Mouse (Mus musculus) C2C12 (cell line): ENCODE measurements around the gene Ube4b. TPM values are rescaled to one million over a fixed set of nuclear protein-coding genes. Genes with fewer than 3 reads are reported as not detected.

Source experiments
- H3K27me3 ChIP-seq: one replicate; pipeline ENCODE4 v1.6.1; 2011; ENCODE audit not compliant: control insufficient read depth, insufficient read depth, insufficient read length
- H3K36me3 ChIP-seq: one replicate; pipeline ENCODE4 v1.6.1; 2011; ENCODE audit not compliant: control insufficient read depth, insufficient read depth
- H3K4me3 ChIP-seq: one replicate; pipeline ENCODE4 v1.5.1; 2011; ENCODE audit warnings: mild to moderate bottlenecking, control low read depth; ENCODE audit not compliant: poor library complexity, insufficient read depth, severe bottlenecking
- H3K79me2 ChIP-seq: one replicate; pipeline ENCODE4 v1.6.1; 2011; ENCODE audit not compliant: control insufficient read depth, insufficient read depth
- H3K79me3 ChIP-seq: one replicate; pipeline ENCODE4 v1.6.1; 2011; ENCODE audit warnings: low read depth, control low read depth
- H3ac ChIP-seq: one replicate; pipeline ENCODE3; 2011; ENCODE audit warnings: low read depth; ENCODE audit not compliant: control insufficient read depth, insufficient read length
- CEBPB ChIP-seq: IDR thresholded peaks from one replicate; pipeline ENCODE4 v1.6.1; 2011; ENCODE audit warnings: low read depth, mild to moderate bottlenecking, control low read depth, moderate library complexity
- CTCF ChIP-seq: IDR thresholded peaks from one replicate; pipeline ENCODE4 v1.5.1; 2011; ENCODE audit not compliant: control insufficient read depth, insufficient read depth, insufficient read length
- FOSL1 ChIP-seq: IDR thresholded peaks from one replicate; pipeline ENCODE4 v1.8.0; 2011; ENCODE audit warnings: mild to moderate bottlenecking, low read length; ENCODE audit not compliant: poor library complexity, insufficient read depth, severe bottlenecking
- MAX ChIP-seq: IDR thresholded peaks from one replicate; pipeline ENCODE4 v1.6.1; 2011; ENCODE audit warnings: mild to moderate bottlenecking, control low read depth
- MYOD1 ChIP-seq: IDR thresholded peaks from one replicate; pipeline ENCODE4 v1.6.1; 2011; ENCODE audit warnings: low read depth; ENCODE audit not compliant: control insufficient read depth, insufficient read length
- MYOG ChIP-seq: IDR thresholded peaks from one replicate; pipeline ENCODE4 v1.6.1; 2011; ENCODE audit not compliant: control insufficient read depth, insufficient read length; ENCODE audit errors: extremely low read depth
- USF1 ChIP-seq: IDR thresholded peaks from one replicate; pipeline ENCODE4 v1.6.1; 2011; ENCODE audit warnings: low read depth, mild to moderate bottlenecking, control low read depth, moderate library complexity
- polyA plus RNA-seq: library from polyadenylated mRNA; unstranded; fragments of >200 nt; fragmentation: generic; extraction: Trizol; gene quantifications from one replicate; pipeline ENCODE4 v1.2.1, GENCODE M21; 2012; ENCODE audit warnings: missing spikeins

Ube4b gene
- polyA plus RNA-seq, 1 experiment = 51.6 TPM

DNA sequence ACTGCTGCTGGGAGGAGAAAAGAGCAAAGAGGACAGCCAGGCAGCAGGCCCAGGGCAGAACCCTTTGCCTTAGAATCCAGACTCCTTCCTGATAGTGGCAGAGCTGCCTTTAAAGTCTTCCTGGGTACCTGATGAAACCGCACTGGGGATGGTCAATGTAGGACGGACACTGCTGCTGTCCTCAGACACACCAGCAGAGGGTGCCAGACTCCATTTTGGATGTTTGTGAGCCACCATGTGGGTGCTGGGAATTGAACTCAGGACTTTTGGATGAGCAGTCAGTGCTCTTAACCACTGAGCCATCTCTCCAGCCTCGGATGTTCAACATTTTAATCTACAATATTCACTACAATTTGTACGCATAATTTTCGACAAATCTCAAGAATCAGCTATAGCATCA is 96.1 kb downstream of the Ube4b start:
- Histone ChIP-seq H3K79me3 (no peaks in the 10 kb centered on the region), H3ac (no peak overlapping the region), H3K36me3 (peaks cover 47% of the 10 kb centered on the region), H3K4me3 (no peak overlapping the region), H3K79me2 (no peaks in the 10 kb centered on the region), H3K27me3 (no peaks in the 10 kb centered on the region)
- TF ChIP-seq CEBPB (no peak), MAX (no peak), MYOG (no peak), CTCF (no peak), MYOD1 (no peak), FOSL1 (no peak), USF1 (no peak)

DNA sequence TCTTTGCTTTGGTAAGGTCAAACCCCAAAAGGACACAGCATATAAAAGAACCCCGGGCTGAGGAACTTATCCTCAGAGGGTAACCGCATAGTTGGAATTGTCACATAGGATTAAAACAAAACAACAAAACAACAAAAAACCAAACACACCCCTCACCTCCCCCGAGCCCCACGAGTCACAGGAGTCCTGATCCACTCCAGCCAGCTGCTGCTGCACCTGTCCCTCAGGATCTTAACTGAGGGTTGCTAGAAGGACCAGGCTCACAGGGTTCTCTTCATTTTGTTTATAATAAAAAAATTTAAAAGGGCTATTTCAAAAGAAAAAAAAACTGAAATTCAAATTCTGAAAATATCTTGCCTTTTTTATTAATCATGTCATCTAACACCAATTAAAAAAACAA is 97.8 kb downstream of the Ube4b start:
- Histone ChIP-seq H3K79me2 (no peaks in the 10 kb centered on the region), H3K36me3 (peaks cover 33% of the 10 kb centered on the region), H3K27me3 (no peaks in the 10 kb centered on the region), H3K79me3 (no peaks in the 10 kb centered on the region), H3ac (no peak overlapping the region), H3K4me3 (no peak overlapping the region)
- no peak for TF ChIP-seq FOSL1
- no peak for TF ChIP-seq MYOD1
- no peak for TF ChIP-seq MAX
- no peak for TF ChIP-seq MYOG
- no peak for TF ChIP-seq USF1
- TF ChIP-seq CTCF = no peak
- no peak for TF ChIP-seq CEBPB

DNA sequence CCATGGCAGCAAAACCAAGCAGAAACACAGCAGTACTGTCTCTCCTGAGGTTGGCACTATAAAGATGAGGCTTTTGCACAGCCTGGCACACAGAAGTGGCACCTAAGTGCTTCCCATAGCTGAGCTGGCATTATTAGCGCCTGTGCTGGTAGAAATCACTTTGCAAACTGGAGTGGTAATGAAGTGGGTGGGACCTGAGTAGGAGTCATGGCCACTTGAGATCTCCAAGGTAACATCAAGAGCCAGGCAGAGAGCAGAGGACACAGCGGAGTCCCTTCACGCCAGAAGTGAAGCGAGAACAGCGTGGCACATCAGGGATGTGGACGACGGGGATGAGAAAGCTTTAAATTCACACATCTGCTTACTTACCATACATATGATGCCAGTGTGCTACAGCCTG is 99.3 kb downstream of the Ube4b start:
- H3K27me3 ChIP-seq = no peaks in the 10 kb centered on the region
- H3K79me2 ChIP-seq = no peaks in the 10 kb centered on the region
- no peak overlapping the region for H3K4me3 ChIP-seq
- TF ChIP-seq MAX = no peak
- no peak for TF ChIP-seq FOSL1
- no peak for TF ChIP-seq USF1
- no peak for TF ChIP-seq CEBPB
- no peak for TF ChIP-seq MYOD1
- no peak for TF ChIP-seq CTCF
- H3K36me3 ChIP-seq = peaks cover 32% of the 10 kb centered on the region
- H3ac ChIP-seq = no peak overlapping the region
- H3K79me3 ChIP-seq = no peaks in the 10 kb centered on the region

DNA sequence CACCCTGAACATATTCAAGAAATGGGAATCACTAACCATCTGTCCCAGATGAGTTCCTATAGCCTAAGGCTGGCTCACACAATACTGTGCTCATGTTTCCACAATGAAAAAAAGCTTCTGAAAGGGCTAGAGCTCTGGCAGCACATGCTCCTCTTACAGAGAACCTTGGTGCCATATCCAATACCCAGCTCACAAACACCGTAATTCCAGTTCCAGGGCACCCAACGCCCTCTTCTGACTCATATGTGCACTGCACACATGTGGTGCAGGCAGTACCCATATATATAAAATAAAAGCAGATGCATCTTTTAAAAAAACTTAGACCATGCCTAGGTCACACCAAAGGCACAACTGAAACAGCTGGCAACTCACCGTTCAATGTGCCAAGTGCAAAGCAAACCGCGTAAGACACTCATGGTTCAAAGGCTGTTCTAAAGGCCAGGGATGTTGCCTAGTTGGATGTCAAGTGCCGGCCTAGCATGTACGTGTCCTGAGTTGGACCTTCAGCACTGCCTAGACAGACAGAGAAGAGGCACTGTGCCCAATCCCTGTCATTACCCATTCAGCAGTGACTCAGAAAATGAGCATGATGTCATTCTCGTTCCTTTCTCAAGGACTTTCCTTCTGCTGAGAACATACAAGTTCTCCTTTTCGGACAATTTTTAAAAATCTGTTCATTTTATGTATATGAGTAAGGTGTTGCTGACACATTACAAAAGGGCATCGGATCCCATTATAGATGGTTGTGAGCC is 101.0 kb downstream of the Ube4b start:
- Histone ChIP-seq H3ac (no peak overlapping the region), H3K79me3 (no peaks in the 10 kb centered on the region), H3K36me3 (peaks cover 24% of the 10 kb centered on the region), H3K27me3 (no peaks in the 10 kb centered on the region), H3K4me3 (no peak overlapping the region), H3K79me2 (no peaks in the 10 kb centered on the region)
- TF ChIP-seq MYOG (no peak), MYOD1 (no peak), MAX (no peak), FOSL1 (no peak), CTCF (no peak), USF1 (no peak)

DNA sequence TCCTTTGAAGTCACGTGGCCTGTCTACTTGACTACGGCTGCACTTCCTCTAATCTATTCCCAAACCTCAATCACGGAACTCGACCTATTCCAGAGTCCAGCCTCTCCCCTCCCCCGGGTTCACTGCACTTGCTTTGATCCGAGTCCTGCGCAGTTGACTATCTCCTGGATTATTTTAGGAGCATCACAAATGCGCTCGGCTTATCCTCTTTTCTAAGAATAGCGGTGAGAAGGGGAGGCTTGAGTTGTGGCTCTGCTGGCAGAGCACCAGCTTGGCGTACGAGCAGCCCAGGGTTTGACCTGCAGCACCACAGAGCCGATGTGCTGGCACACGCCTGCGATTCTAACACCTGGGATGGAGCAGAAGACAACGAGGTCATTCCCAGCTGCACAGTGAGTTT is 102.8 kb downstream of the Ube4b start:
- Histone ChIP-seq H3K79me3 (no peaks in the 10 kb centered on the region), H3K27me3 (no peaks in the 10 kb centered on the region), H3ac (no peak overlapping the region), H3K79me2 (no peaks in the 10 kb centered on the region), H3K4me3 (no peak overlapping the region), H3K36me3 (peaks cover 6% of the 10 kb centered on the region)
- TF ChIP-seq MAX = no peak
- TF ChIP-seq CEBPB = no peak
- no peak for TF ChIP-seq USF1
- no peak for TF ChIP-seq MYOG
- TF ChIP-seq FOSL1 = no peak
- TF ChIP-seq MYOD1 = no peak
